Mouse (Mus musculus): Measurements from ENCODE around the gene Zc2hc1c. TPM values are rescaled to one million over a fixed set of nuclear protein-coding genes. Genes with fewer than 3 reads are reported as not detected.

Gene Zc2hc1c
- polyA plus RNA-seq, 1 experiment from 2014 or later, result 1.4 TPM

GRCm38 (mm10) chr12:85286941-85287340, 1.4 kb upstream of the Zc2hc1c start:
- H3K9ac ChIP-seq, result no peak overlapping the region
- H3K27me3 ChIP-seq, result peaks cover 17% of the 10 kb centered on the region; the same call in 1 of the 2 replicates
- H3K9me3 ChIP-seq (replicated peaks), result no peaks in the 10 kb centered on the region
- no peak overlapping the region for H3K4me2 ChIP-seq (replicated peaks)
- H3K4me3 ChIP-seq, result no peak overlapping the region
- no peak for ATAC-seq (ENCODE audit: low FRiP score)
- WGBS, result 45% methylated on average over 3 of the region's 5 CpGs
- no peak overlapping the region for H3K27ac ChIP-seq
- no peaks in the 10 kb centered on the region for H3K36me3 ChIP-seq
- peaks cover 8% of the 10 kb centered on the region for H3K4me1 ChIP-seq

GRCm38 (mm10) chr12:85287809-85288485, 444 bp upstream of the Zc2hc1c start, which contains the start of gene Acyp1:
TSS of gene Acyp1 (minus strand) at chr12:85288438.
- ATAC-seq (ENCODE audit: low FRiP score), result peak; percentile 76
- peaks cover 17% of the 10 kb centered on the region; the same call in 1 of the 2 replicates for H3K27me3 ChIP-seq
- H3K4me3 ChIP-seq, result peak within 1 kb of the TSS; percentile 54
- no peaks in the 10 kb centered on the region for H3K36me3 ChIP-seq
- H3K9ac ChIP-seq, result peak within 1 kb of the TSS; percentile 63
- peaks cover 8% of the 10 kb centered on the region for H3K4me1 ChIP-seq
- peak within 1 kb of the TSS; percentile 84 for H3K4me2 ChIP-seq (replicated peaks)
- H3K9me3 ChIP-seq (replicated peaks), result no peaks in the 10 kb centered on the region
- WGBS, result 9% methylated on average over 20 of the region's 21 CpGs
- H3K27ac ChIP-seq, result 0 out of 2 replicates have a peak within 1 kb of the TSS, but pooled peaks have one; percentile 40

GRCm38 (mm10) chr12:85289157-85290000, 988 bp downstream of the Zc2hc1c start:
- Histone ChIP-seq H3K36me3 (no peaks in the 10 kb centered on the region), H3K4me1 (peaks cover 8% of the 10 kb centered on the region), H3K9me3 (replicated peaks) (no peaks in the 10 kb centered on the region; the same call in 1 of the 2 replicates), H3K4me2 (replicated peaks) (peak overlapping the region; percentile 84), H3K4me3 (peak overlapping the region; percentile 54), H3K9ac (no peak overlapping the region), H3K27me3 (peaks cover 17% of the 10 kb centered on the region; the same call in 1 of the 2 replicates), H3K27ac (no peak overlapping the region)
- WGBS, result 60% methylated on average over 24 of the region's 24 CpGs
- no peak for ATAC-seq (ENCODE audit: low FRiP score)

GRCm38 (mm10) chr12:85290633-85291032, 2.2 kb downstream of the Zc2hc1c start:
- Histone ChIP-seq H3K36me3 (no peaks in the 10 kb centered on the region), H3K9ac (no peak overlapping the region), H3K4me1 (peaks cover 8% of the 10 kb centered on the region), H3K27me3 (peaks cover 17% of the 10 kb centered on the region; the same call in 1 of the 2 replicates), H3K9me3 (replicated peaks) (no peaks in the 10 kb centered on the region; the same call in 1 of the 2 replicates), H3K4me2 (replicated peaks) (no peak overlapping the region), H3K27ac (no peak overlapping the region), H3K4me3 (no peak overlapping the region)
- 84% methylated on average over 10 of the region's 10 CpGs for WGBS
- no peak for ATAC-seq (ENCODE audit: low FRiP score)

- no peak overlapping the region for H3K9ac ChIP-seq
- H3K4me3 ChIP-seq, result no peak overlapping the region
- H3K4me1 ChIP-seq, result peaks cover 8% of the 10 kb centered on the region
- ATAC-seq (ENCODE audit: low FRiP score), result no peak
- no peaks in the 10 kb centered on the region for H3K36me3 ChIP-seq
- H3K27me3 ChIP-seq, result peaks cover 17% of the 10 kb centered on the region; the same call in 1 of the 2 replicates
- no peak overlapping the region for H3K27ac ChIP-seq
- no peak overlapping the region for H3K4me2 ChIP-seq (replicated peaks)
- H3K9me3 ChIP-seq (replicated peaks), result no peaks in the 10 kb centered on the region; the same call in 1 of the 2 replicates
These were observed 3.1 kb downstream of the Zc2hc1c start for GRCm38 (mm10) chr12:85291541-85291940.

GRCm38 (mm10) chr12:85292288-85292687, 3.9 kb downstream of the Zc2hc1c start:
- H3K9ac ChIP-seq, result no peak overlapping the region
- no peak overlapping the region for H3K4me3 ChIP-seq
- H3K27me3 ChIP-seq, result peaks cover 17% of the 10 kb centered on the region; the same call in 1 of the 2 replicates
- 84% methylated on average over 6 of the region's 6 CpGs for WGBS
- no peak overlapping the region for H3K4me2 ChIP-seq (replicated peaks)
- H3K27ac ChIP-seq, result no peak overlapping the region
- H3K4me1 ChIP-seq, result peaks cover 8% of the 10 kb centered on the region
- ATAC-seq (ENCODE audit: low FRiP score), result no peak
- H3K9me3 ChIP-seq (replicated peaks), result no peaks in the 10 kb centered on the region; the same call in 1 of the 2 replicates
- H3K36me3 ChIP-seq, result no peaks in the 10 kb centered on the region

- peaks cover 17% of the 10 kb centered on the region; the same call in 1 of the 2 replicates for H3K27me3 ChIP-seq
These were observed 4.5 kb downstream of the Zc2hc1c start for GRCm38 (mm10) chr12:85292906-85293305.

GRCm38 (mm10) chr12:85295506-85295905, 7.1 kb downstream of the Zc2hc1c start:
- Histone ChIP-seq H3K9me3 (replicated peaks) (no peaks in the 10 kb centered on the region; the same call in 1 of the 2 replicates), H3K4me3 (no peak overlapping the region), H3K27ac (no peak overlapping the region), H3K4me2 (replicated peaks) (no peak overlapping the region), H3K36me3 (peaks cover 20% of the 10 kb centered on the region), H3K4me1 (no peaks in the 10 kb centered on the region), H3K9ac (no peak overlapping the region), H3K27me3 (peaks cover 3% of the 10 kb centered on the region; the same call in 1 of the 2 replicates)
- WGBS, result 88% methylated on average over 2 of the region's 2 CpGs
- ATAC-seq (ENCODE audit: low FRiP score), result no peak

More at GRCm38 (mm10) chr12:85292906-85293305, 4.5 kb downstream of the Zc2hc1c start:
- no peak overlapping the region for H3K9ac ChIP-seq
- H3K27ac ChIP-seq, result no peak overlapping the region
- no peak overlapping the region for H3K4me3 ChIP-seq
- H3K36me3 ChIP-seq, result 0 out of 2 replicates have a peak, but pooled peaks cover 1% of the 10 kb centered on the region
- H3K4me2 ChIP-seq (replicated peaks), result no peak overlapping the region
- H3K4me1 ChIP-seq, result peaks cover 8% of the 10 kb centered on the region
- no peaks in the 10 kb centered on the region; the same call in 1 of the 2 replicates for H3K9me3 ChIP-seq (replicated peaks)
- no peak for ATAC-seq (ENCODE audit: low FRiP score)

GRCm38 (mm10) chr12:85296915-85297314, 8.5 kb downstream of the Zc2hc1c start:
- Histone ChIP-seq H3K9ac (no peak overlapping the region), H3K4me3 (no peak overlapping the region), H3K27me3 (no peaks in the 10 kb centered on the region), H3K36me3 (peaks cover 34% of the 10 kb centered on the region), H3K27ac (no peak overlapping the region), H3K4me1 (no peaks in the 10 kb centered on the region), H3K4me2 (replicated peaks) (no peak overlapping the region), H3K9me3 (replicated peaks) (no peaks in the 10 kb centered on the region; the same call in 1 of the 2 replicates)
- 77% methylated on average over 5 of the region's 5 CpGs for WGBS
- ATAC-seq (ENCODE audit: low FRiP score), result no peak

GRCm38 (mm10) chr12:85297345-85297997, 9.1 kb downstream of the Zc2hc1c start:
- H3K4me1 ChIP-seq, result no peaks in the 10 kb centered on the region
- no peaks in the 10 kb centered on the region; the same call in 1 of the 2 replicates for H3K9me3 ChIP-seq (replicated peaks)
- no peak overlapping the region for H3K9ac ChIP-seq
- H3K36me3 ChIP-seq, result peaks cover 40% of the 10 kb centered on the region
- ATAC-seq (ENCODE audit: low FRiP score), result no peak
- H3K4me3 ChIP-seq, result no peak overlapping the region
- WGBS, result 83% methylated on average over 10 of the region's 10 CpGs
- peak overlapping the region; percentile 23; the same call in 1 of the 2 replicates for H3K27ac ChIP-seq
- no peak overlapping the region for H3K4me2 ChIP-seq (replicated peaks)
- no peaks in the 10 kb centered on the region for H3K27me3 ChIP-seq

- H3K36me3 ChIP-seq, result peaks cover 46% of the 10 kb centered on the region
- no peak overlapping the region for H3K4me3 ChIP-seq
- H3K4me2 ChIP-seq (replicated peaks), result no peak overlapping the region
- no peaks in the 10 kb centered on the region for H3K9me3 ChIP-seq (replicated peaks)
- H3K4me1 ChIP-seq, result no peaks in the 10 kb centered on the region
- no peak overlapping the region for H3K9ac ChIP-seq
- 83% methylated on average over 11 of the region's 11 CpGs for WGBS
- no peak for ATAC-seq (ENCODE audit: low FRiP score)
- no peak overlapping the region; the same call in 1 of the 2 replicates for H3K27ac ChIP-seq
- H3K27me3 ChIP-seq, result no peaks in the 10 kb centered on the region
These were observed 9.9 kb downstream of the Zc2hc1c start for GRCm38 (mm10) chr12:85298127-85298834.
